Mouse (Mus musculus) heart, embryonic 10.5 days (tissue): ENCODE data around the gene Etnk1. TPM values are rescaled to one million over a fixed set of nuclear protein-coding genes. Genes with fewer than 3 reads are reported as not detected.
"Not testable (repeated sequence)": the region's sequence is repeated elsewhere in the genome, so short reads cannot be mapped to it uniquely, and the experiment has no call there.

Experiments used
- DNase-seq: peaks from one replicate; pipeline ENCODE4 v3.0.0-alpha.2; 2017; ENCODE audit warnings: low spot score
- H3K27ac ChIP-seq: fragments of 300-500 bp; sonication (generic); 2 replicates; pipeline ENCODE4 v1.5.1; 2016; ENCODE audit warnings: mild to moderate bottlenecking
- H3K27me3 ChIP-seq: fragments of 300-500 bp; sonication (generic); 2 replicates; pipeline ENCODE4 v1.6.1; 2016; ENCODE audit warnings: mild to moderate bottlenecking; ENCODE audit not compliant: poor library complexity, insufficient read depth, severe bottlenecking
- H3K36me3 ChIP-seq: fragments of 300-500 bp; sonication (generic); 2 replicates; pipeline ENCODE4 v1.6.1; 2016; ENCODE audit warnings: mild to moderate bottlenecking, moderate library complexity
- H3K4me1 ChIP-seq: fragments of 300-500 bp; sonication (generic); 2 replicates; pipeline ENCODE4 v1.6.1; 2016; ENCODE audit warnings: mild to moderate bottlenecking
- H3K4me3 ChIP-seq: fragments of 300-500 bp; sonication (generic); 2 replicates; pipeline ENCODE4 v1.5.1; 2016; ENCODE audit warnings: mild to moderate bottlenecking, moderate library complexity
- H3K9me3 ChIP-seq: fragments of 300-500 bp; sonication (generic); 2 replicates; pipeline ENCODE4 v1.6.1; 2016; ENCODE audit warnings: mild to moderate bottlenecking, moderate library complexity
- WGBS: fragments of 180-500 bp; shearing (Covaris S2); methylation state at CpG from one replicate; pipeline ENCODE4 v1.1.7; 2016; 5-methylcytosine and 5-hydroxymethylcytosine counted together
- polyA plus RNA-seq: library from polyadenylated mRNA; unstranded; fragments of >200 nt; fragmentation: Nextera tagmentation; extraction: Ambion mirVana; gene quantifications from 2 replicates; pipeline ENCODE4 v1.2.1, GENCODE M21; 2016

Gene Etnk1
- polyA plus RNA-seq, 1 experiment from 2014 or later = 16.2 TPM

- H3K9me3 ChIP-seq = no peaks in the 10 kb centered on the region
- H3K27ac ChIP-seq = peak overlapping the region; percentile 96
- H3K27me3 ChIP-seq = no peaks in the 10 kb centered on the region
- peaks cover 24% of the 10 kb centered on the region for H3K36me3 ChIP-seq
- WGBS = 38% methylated on average over 6 of the region's 6 CpGs
- no peak for DNase-seq
- peak overlapping the region; percentile 96 for H3K4me3 ChIP-seq
- peaks cover 29% of the 10 kb centered on the region for H3K4me1 ChIP-seq
These were observed 1.1 kb downstream of the Etnk1 start for GRCm38 (mm10) chr6:143167981-143168674.

GRCm38 (mm10) chr6:143169385-143169784, 2.4 kb downstream of the Etnk1 start:
- Histone ChIP-seq H3K36me3 (peaks cover 31% of the 10 kb centered on the region), H3K27me3 (no peaks in the 10 kb centered on the region), H3K27ac (no peak overlapping the region), H3K4me1 (peaks cover 33% of the 10 kb centered on the region), H3K4me3 (no peak overlapping the region), H3K9me3 (no peaks in the 10 kb centered on the region)
- 87% methylated on average over 4 of the region's 4 CpGs for WGBS
- no peak for DNase-seq

GRCm38 (mm10) chr6:143170166-143170960, 3.3 kb downstream of the Etnk1 start:
- Histone ChIP-seq H3K27ac (no peak overlapping the region), H3K36me3 (peaks cover 31% of the 10 kb centered on the region), H3K4me1 (peaks cover 39% of the 10 kb centered on the region), H3K4me3 (no peak overlapping the region), H3K9me3 (no peaks in the 10 kb centered on the region), H3K27me3 (no peaks in the 10 kb centered on the region)
- WGBS = 91% methylated on average over 4 of the region's 4 CpGs
- no peak for DNase-seq

- Histone ChIP-seq H3K9me3 (no peaks in the 10 kb centered on the region), H3K27ac (no peak overlapping the region), H3K4me3 (no peak overlapping the region), H3K36me3 (peaks cover 31% of the 10 kb centered on the region), H3K27me3 (no peaks in the 10 kb centered on the region), H3K4me1 (peaks cover 37% of the 10 kb centered on the region)
- DNase-seq = no peak
- WGBS = 94% methylated on average over 8 of the region's 8 CpGs
These were observed 4.0 kb downstream of the Etnk1 start for GRCm38 (mm10) chr6:143171066-143171465.

- WGBS = 79% methylated on average over 11 of the region's 11 CpGs
- Histone ChIP-seq H3K9me3 (no peaks in the 10 kb centered on the region), H3K4me3 (no peak overlapping the region), H3K27ac (no peak overlapping the region), H3K27me3 (no peaks in the 10 kb centered on the region), H3K36me3 (peaks cover 31% of the 10 kb centered on the region), H3K4me1 (peaks cover 35% of the 10 kb centered on the region)
- DNase-seq = no peak
These were observed 4.9 kb downstream of the Etnk1 start for GRCm38 (mm10) chr6:143171781-143172465.

GRCm38 (mm10) chr6:143172683-143173082, 5.7 kb downstream of the Etnk1 start:
- DNase-seq, H3K4me3 ChIP-seq, H3K9me3 ChIP-seq, H3K27me3 ChIP-seq, H3K27ac ChIP-seq: not testable (repeated sequence)
- WGBS = 90% methylated on average over 4 of the region's 4 CpGs
- peaks cover 38% of the 10 kb centered on the region for H3K36me3 ChIP-seq
- H3K4me1 ChIP-seq = peaks cover 29% of the 10 kb centered on the region

DNA sequence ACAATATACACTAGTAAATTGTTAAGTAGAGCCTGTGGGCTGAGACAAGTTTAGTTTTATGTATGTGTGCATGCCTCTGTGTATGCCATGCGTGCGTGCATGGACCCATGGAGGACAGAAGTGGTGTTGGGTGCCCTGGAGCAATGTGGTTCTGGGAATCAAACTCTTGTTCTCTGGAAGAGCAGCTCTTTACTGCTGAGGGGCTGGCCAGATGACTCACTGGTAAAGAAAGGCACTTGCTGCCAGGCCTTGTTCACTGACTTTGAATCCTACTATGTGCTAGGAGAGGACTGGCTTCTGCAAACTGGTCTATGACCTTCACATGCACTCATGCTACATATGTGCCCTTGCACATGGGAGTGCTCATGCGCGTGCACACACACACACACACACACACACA, 7.2 kb downstream of the Etnk1 start:
- Histone ChIP-seq H3K36me3 (peaks cover 41% of the 10 kb centered on the region), H3K9me3 (no peaks in the 10 kb centered on the region), H3K4me1 (peaks cover 24% of the 10 kb centered on the region), H3K27me3 (no peaks in the 10 kb centered on the region), H3K4me3 (no peak overlapping the region), H3K27ac (no peak overlapping the region)
- no peak for DNase-seq
- WGBS = 91% methylated on average over 4 of the region's 4 CpGs

DNA sequence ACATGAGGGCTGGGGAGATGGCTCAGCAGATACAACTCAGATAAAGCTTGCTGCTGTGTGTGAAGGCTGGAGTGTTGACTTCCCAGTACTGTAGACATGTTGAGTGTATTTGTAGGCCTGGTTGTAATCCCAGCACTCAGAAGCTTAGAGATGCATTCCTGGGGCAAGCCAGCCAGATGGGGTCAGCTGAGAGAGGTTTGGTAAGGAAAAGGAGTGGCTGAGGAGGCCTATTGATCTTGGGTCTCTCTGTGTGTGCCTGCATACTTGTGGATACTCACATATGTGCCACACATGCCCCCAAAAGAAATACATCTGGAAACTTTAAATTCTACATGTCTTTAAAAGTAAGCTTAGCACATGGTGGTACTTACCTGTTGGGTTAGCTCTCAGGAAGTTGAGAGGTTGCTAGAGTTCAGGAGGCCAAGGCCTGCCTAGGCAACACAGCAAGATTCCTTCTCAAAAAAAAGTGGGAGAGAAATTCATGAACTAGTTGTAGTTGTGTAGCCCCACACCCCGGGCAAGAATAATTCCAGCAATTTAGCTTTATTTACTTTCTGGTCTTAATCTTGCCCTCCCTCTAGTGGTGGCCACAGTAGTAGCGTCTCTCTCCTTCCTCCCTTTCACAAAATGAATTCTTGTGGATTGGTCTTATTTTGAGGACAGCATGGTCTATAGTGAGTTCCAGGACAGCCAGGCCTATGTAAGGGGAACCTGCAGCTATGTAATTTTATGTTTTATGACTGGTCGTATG, 8.1 kb downstream of the Etnk1 start:
- Histone ChIP-seq H3K9me3 (no peaks in the 10 kb centered on the region), H3K4me3 (no peak overlapping the region), H3K36me3 (peaks cover 42% of the 10 kb centered on the region), H3K27ac (no peak overlapping the region; the same call in 1 of the 2 replicates), H3K4me1 (peaks cover 23% of the 10 kb centered on the region), H3K27me3 (no peaks in the 10 kb centered on the region)
- WGBS = 43% methylated on average over 3 of the region's 3 CpGs
- no peak for DNase-seq

GRCm38 (mm10) chr6:143176076-143176475, 9.1 kb downstream of the Etnk1 start:
- Histone ChIP-seq H3K9me3 (no peaks in the 10 kb centered on the region), H3K27ac (no peak overlapping the region), H3K4me1 (peaks cover 20% of the 10 kb centered on the region), H3K36me3 (peaks cover 47% of the 10 kb centered on the region), H3K4me3 (no peak overlapping the region), H3K27me3 (no peaks in the 10 kb centered on the region)
- DNase-seq = no peak
- 93% methylated on average over 9 of the region's 9 CpGs for WGBS

GRCm38 (mm10) chr6:143176591-143176990, 9.6 kb downstream of the Etnk1 start:
- Histone ChIP-seq H3K4me3 (no peak overlapping the region), H3K9me3 (no peaks in the 10 kb centered on the region), H3K36me3 (peaks cover 44% of the 10 kb centered on the region), H3K27me3 (no peaks in the 10 kb centered on the region), H3K27ac (no peak overlapping the region), H3K4me1 (peaks cover 20% of the 10 kb centered on the region)
- no peak for DNase-seq
- WGBS = 83% methylated on average over 9 of the region's 9 CpGs

GRCm38 (mm10) chr6:143179181-143179580, 12.2 kb downstream of the Etnk1 start:
- Histone ChIP-seq H3K9me3 (no peaks in the 10 kb centered on the region), H3K27me3 (no peaks in the 10 kb centered on the region), H3K36me3 (peaks cover 36% of the 10 kb centered on the region), H3K4me1 (peaks cover 19% of the 10 kb centered on the region), H3K4me3 (no peak overlapping the region), H3K27ac (no peak overlapping the region)
- WGBS = 75% methylated on average over 4 of the region's 4 CpGs
- no peak for DNase-seq

- H3K27ac ChIP-seq = no peak overlapping the region
- H3K4me3 ChIP-seq = no peak overlapping the region
- no peaks in the 10 kb centered on the region for H3K27me3 ChIP-seq
- 58% methylated on average over 2 of the region's 2 CpGs for WGBS
- peaks cover 16% of the 10 kb centered on the region for H3K4me1 ChIP-seq
- no peak for DNase-seq
- peaks cover 38% of the 10 kb centered on the region for H3K36me3 ChIP-seq
- no peaks in the 10 kb centered on the region for H3K9me3 ChIP-seq
These were observed 12.7 kb downstream of the Etnk1 start for GRCm38 (mm10) chr6:143179733-143180132.
